Mouse (Mus musculus) spleen, adult 2 months (tissue): ENCODE data around the gene Robo2.

Source experiments
- CTCF ChIP-seq: fragments of 200-500 bp; IDR thresholded peaks from 2 replicates; pipeline ENCODE4 v1.5.1; 2011; ENCODE audit warnings: mild to moderate bottlenecking, inconsistent platforms; ENCODE audit not compliant: insufficient read depth, insufficient read length, insufficient replicate concordance; ENCODE audit errors: extremely low read depth
- POLR2A ChIP-seq: fragments of 200-500 bp; IDR thresholded peaks from 2 replicates; pipeline ENCODE4 v1.6.1; 2011; ENCODE audit warnings: low read depth, low read length, inconsistent platforms

DNA sequence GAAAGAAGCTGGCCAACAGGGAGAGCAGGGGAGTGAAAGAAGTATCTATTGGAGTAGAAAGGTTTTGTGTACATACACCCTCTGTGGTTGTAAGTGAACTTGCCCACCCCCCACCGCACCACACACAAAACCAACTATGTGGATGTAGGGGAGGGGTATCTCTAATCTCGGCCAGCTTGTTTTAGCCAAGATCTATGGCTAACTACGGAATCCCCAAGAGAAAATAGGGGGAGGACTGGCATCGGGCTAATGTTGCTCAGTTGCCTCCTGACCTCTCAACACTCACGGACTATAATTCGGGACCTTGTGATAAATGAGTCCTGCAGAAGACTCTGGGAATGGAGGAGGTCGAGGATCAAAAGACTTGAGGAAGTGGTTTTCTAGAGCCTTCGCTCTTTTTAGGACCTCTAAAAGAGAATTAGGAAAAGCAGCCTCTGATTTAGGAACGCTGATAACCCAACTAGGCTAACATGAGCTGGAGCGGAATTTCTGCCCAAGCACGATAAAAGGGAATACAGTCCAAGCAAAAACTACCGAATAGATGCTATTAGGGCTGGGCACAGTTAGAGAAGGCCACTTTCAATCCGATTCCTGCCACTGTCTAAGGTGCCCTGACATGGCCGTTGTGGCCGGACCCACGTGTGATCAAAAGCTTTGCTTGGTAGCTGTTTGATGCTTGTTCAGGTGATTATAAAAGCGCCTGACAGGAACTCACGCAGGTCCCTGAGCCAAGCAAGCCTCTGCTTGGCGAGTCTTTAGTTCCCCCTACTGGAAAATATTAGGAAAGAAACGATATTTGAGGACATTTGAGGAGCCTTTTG lies 1.1 kb upstream of the Robo2 start:
- no peak for TF ChIP-seq POLR2A
- TF ChIP-seq CTCF: no peak
